ENCODE assay signal across 1 mouse cellular context in genomic region chr1:75317241-75318201, GRCm38 (mm10).
TF ChIP-seq lines count a peak whose summit lies in the region.

Gene Dnpep (minus strand): TSS chr1:75317990.

TF ChIP-seq in CH12.LX, 34 proteins besides CTCF, POLR2A, EP300 and RAD21 (continued from another document):
- TF ChIP-seq CHD2 (IDR thresholded peaks at IDR 0.05; ENCODE audit: low read length) = peak; percentile 75
- 0 out of 2 replicates have a peak, but pooled peaks have one; percentile 51 for TF ChIP-seq TBP (conservative IDR thresholded peaks at IDR 0.05; ENCODE audit: low read depth, low read length)
